Mouse (Mus musculus) layer of hippocampus, adult 18-20 months (tissue): ENCODE data around the gene Epha5. TPM values are rescaled to one million over a fixed set of nuclear protein-coding genes. Genes with fewer than 3 reads are reported as not detected.
A peak's percentile ranks its signal among the peaks of the same experiment; 100 is the strongest.

Source experiments
- DNase-seq, 2 experiments: peaks; one replicate each; pipeline ENCODE4 v3.0.0; 2022; ENCODE audit warnings: low spot score in 2 of 2
- total RNA-seq, 2 experiments: library from RNA; stranded (reverse); gene quantifications; 2 replicates each; pipeline ENCODE4 v1.2.3; 2021

Gene Epha5
- total RNA-seq, 2 experiments from 2014 or later = 105 to 114 TPM

DNA sequence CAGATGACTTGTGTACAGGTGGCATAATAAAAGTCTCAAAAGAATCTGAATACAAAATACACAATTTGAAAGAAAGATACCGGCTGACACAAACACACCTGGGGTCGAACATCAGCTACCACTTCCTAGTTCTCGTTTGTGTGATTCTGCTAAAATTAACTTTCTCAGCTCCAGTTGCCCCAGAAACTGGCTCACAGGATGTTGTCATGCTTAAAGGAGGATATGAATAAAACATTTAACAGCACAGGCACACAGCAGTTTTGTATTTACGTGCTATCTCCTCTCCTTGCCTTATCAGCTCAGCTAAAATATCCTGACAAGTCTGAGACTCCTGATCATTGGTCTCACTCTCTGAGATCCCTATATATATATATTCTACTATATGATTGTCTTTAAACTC, 99.3 kb downstream of the Epha5 start:
- DNase-seq = no peak

DNA sequence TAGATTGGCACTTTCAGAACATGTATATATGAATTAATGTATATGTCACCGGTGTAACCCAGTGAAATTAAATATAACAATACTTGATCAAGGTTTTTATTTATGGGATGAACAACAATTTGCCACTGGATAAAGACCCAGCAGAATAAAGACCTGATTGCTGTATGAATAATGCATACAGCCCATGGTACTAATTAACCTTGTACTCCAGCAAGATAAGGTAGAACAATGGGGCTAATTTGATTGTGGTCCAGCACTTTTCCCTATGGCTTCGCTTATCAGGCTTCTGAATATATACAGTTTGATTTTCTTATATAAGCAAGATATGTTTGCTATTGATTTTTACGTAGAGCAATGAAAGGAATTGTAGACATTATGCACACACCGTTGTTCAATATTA, 103.6 kb downstream of the Epha5 start:
- no peak for DNase-seq

DNA sequence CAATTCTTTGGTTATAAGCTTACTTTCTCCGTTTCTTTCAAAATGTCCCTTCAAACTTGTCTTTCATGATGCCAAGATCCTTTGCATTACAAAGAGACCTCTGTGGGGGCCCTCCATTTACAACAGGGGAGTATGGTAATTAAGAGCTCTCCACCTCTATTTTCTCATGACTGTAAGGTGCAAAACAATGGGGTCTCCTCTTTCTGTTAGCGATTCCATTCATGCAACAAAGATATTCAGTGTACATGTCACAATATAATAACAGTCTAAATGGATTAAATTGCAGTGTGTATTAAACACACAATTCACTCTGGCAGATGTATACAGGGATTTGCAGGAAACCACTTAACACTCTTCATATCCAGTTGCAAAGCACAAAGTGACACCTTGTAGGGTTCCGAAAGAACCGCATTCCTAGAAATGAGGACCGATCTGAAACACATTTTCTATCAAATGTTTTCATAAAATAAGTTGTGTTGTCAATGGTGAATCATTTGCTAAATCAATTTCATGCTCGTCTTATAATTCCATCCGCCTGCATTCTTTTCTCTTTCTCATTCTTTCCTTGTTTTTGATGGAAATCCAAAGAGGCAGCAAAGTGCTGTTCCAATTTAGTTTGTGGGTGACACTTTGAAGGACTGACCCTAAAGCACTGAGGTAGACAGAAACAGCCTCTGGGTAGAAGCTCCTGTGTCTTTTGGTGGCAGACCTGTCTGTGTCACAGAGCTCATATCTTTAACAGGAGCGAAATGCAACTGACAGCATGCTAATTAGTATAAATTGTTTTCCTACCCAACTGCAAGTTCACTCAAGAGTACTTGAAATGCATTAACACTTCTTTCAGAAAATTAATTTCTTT, 118.1 kb downstream of the Epha5 start:
- no peak for DNase-seq

DNA sequence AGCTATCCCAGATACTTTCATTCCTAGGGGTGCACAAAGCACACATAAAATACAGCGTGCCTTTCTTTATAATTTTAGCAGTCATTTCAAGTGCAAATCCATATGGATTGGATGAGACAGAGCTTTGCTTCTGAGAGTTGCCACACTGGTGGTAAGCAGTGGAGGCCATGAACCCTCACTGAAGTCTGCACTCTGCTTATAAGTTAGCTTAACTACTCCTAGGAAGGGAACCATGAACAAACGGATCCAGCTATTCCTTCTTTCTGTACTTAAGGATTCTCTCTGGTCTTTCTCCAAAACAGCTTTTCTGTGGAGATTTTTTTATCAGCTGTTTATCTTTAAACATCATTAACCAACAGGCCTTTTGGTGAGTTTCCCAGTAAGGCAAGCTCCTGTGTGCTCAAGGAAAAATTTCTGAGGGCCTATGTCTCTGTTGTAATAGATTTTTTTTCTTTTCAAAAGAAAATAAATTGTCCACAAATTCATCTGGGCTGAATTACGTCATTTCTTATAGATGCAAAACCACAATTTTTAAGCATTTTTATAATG, 127.7 kb downstream of the Epha5 start:
- DNase-seq = no peak

DNA sequence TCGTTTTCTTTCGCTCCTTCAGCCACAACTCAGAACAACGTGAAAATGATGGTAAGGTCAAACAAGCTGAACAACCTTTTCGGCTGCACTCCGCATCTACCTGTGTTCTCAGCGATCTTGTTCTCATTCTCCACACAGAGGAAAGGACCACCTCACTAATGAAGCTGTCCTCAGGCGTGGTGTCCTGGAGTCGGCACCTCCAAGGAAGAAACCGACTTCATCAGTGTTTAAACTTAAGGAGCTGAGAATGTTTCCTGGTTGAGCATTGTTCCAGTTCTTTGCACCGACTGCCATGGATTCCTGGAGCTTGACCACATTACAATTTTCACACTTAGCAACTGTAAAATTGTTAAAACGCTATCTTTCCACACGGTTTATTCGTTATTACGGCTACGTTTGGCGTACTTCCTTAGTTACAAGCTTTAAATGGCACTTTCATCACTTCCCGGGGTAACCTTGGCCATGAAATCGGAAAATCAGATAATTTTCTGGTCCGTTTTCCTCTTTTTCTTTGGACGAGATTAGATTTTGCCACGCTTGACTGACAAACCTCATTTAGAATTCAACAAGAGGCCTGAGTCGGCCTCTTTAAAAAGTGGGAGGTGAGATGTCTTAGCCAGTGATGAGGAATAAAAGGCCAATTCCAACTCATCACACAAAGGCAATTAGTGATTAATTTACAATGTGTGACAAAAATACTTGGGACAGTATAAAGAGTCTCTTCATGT, 135.7 kb downstream of the Epha5 start:
- DNase-seq = no peak

DNA sequence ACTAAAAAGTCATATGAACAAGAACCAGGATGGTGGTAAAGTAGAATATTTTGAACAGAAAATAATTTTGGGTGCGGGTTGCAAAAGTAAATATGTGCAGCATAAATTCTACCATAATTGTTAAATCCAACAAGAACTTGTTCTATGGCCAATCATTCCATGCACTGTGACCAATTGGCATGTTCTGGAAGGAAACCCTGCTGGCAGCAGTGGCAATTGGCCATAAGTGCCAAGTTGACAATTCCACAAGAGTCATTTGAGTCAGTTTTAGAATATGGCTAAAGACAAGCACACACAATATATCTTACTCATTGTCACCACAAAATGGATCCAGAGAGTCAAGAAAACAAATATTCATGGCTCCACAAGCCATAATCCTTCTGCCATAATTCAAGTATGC, 140.2 kb downstream of the Epha5 start:
- DNase-seq = no peak

DNA sequence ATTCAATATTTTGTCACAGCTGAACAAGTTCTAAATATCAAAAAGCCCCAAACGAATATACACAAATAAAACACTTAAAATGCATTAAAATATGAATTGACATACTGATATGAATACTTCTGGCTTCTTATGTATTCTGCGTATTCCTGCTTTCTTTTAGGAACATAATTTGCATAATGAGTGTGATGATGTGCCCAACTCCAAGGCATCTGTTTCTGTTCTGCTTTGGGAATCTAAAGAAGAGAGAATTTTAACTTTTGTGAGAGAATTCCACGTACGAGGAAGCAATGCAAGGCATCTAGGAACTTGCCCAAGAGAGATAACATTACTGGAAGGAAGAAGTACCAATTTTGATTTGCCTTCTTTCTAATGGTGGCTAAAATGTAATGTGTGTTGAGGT, 151.8 kb downstream of the Epha5 start:
- no peak for DNase-seq

DNA sequence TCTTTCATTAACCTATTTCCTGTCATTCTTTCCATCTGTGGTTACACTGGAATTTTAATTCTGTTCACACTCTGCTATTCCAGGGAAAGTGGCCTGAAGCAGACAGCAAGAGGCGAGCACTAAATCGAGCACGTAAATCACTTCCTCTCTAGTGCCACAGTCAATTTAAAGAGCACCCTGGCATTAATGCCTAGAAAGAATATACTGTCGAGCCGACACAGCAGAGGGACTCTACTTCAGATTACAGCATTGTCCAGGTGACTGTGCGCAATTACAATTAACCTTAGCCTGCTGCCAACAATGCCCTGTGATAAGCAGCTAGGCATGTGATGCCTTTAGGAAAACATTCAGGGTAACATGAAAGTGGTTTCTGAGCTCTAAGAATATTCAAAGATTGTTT, 153.2 kb downstream of the Epha5 start:
- no peak for DNase-seq

DNA sequence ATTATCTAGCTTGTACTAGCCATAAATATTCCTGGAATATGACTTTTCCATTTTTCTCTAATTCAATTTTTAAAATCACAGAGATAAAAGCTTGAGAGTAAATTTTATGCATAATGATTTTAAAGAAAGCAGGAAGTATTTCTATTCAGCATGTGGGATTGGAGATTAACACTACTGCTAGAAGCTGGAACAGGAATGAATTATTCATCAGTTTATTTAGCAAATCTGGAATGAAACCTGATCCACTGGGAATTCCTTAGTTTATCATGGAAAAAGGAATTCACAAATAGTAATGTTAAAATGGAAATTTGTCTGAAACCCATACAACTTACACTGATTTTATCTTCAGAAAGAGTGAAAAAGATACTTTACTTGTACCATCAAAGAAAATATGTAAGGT, 187.2 kb downstream of the Epha5 start:
- no peak for DNase-seq

DNA sequence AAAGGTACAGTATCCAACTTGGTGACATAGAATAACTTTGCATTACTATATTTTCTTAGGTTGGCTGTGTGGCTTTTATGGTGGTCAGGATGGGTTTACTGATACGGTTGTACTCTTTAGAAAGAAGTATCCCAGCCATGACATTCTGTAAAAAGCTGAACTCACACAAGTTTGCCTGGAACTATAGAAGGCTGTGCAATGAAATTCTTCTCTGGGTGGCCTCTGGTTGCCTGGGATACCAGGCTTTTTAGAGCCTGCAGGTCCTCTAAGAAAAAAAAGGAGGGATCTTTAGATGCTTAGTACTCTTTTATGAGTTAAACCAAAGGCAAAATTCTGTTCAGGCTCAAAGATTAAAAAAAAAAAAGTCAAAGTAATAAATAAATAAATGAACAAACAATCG, 208.6 kb downstream of the Epha5 start:
- no peak for DNase-seq

DNA sequence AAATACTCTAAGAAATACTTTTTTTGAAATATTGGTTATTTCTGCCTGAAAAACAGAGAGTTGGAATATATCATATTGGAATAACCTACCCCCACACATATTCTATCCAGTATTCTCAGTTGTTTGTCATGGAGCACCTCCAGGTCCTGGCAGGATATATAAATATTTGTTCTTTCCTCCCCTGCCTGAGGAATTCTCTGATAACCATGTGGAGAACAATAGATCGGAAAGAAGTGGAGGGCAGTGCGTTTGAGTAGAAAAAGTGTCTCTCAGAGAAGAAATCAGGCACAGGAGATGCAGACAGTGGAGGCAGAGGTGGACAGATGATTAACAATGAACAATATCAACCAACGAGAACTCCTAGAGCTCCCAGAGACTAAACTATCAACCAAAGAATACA, 223.8 kb downstream of the Epha5 start:
- no peak for DNase-seq

DNA sequence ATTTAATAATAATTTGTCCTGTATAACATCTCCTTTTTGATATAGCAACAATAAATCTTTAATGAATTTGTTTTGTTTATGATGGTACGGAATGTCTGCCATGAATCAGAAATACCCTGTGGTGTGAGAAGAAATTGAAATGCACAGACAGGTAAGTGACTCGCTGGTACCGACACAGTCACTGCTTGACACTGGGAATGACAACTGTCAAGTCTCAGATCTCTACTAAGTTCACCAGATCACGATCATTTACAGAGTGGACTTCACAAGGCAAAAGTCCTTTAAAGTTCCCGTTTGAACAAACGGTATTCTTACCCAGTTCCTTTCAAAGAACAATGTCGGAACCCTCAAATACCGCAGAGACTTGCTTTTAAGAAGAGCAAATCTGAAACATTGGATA, 233.0 kb downstream of the Epha5 start:
- no peak for DNase-seq

DNA sequence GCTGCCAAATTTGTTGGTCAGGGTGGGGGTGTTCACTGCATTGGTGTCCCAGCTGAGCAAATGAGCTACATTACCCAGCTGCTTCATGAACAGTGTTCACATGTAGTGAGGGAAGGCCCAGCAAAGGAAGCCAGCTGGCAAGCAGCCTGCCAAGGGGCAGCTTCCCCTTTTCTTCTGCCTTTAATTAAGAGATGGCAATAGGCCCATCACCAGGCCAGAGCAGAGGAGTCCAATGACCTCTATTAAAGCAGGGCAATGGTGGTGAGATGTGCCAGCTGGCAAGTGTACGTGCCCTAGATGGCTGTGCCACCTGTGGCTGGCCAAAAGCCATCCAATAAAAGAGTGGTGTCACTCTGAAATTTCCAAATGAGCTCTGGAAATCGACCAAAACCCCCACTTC, 264.1 kb downstream of the Epha5 start:
- peak in 1 of 2 experiments; percentile 54 for DNase-seq

DNA sequence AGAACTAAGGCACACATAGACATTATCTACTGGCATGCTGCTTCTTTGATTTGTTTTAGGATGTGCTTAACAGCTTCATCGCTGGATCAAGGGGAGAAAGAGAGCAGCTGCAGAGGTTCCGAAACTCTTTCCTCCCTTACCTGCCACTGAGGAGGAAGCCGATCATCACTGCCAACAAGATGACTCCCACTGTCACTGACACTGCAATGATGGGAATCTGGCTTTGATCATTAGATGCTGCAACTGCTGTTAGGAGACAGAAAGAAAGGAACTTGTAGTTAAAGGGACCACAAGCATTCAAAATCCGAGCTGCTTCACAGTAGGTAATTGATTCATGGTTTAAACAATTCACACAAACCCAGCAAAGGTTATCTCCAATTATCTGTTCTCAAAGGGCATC, 275.0 kb downstream of the Epha5 start:
- no peak for DNase-seq

DNA sequence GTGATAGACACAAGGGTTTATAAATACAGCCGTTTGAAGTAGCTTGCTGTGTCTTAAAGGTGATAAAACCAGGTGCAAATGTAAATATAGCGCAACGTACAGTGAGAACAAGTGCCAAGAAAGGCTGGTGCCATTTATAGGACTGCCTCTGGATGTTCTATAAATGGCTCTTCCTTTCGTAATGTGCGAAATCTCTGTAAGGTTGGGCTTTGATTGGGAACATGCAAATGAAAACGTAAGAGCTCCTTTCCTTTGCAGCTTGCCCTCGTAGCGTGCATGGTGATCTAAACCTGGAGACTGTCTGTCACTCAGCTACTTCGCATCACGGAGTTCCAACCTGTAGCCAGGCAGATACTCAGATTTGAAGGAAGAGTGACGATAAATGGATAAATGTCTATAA, 321.2 kb downstream of the Epha5 start:
- no peak for DNase-seq

DNA sequence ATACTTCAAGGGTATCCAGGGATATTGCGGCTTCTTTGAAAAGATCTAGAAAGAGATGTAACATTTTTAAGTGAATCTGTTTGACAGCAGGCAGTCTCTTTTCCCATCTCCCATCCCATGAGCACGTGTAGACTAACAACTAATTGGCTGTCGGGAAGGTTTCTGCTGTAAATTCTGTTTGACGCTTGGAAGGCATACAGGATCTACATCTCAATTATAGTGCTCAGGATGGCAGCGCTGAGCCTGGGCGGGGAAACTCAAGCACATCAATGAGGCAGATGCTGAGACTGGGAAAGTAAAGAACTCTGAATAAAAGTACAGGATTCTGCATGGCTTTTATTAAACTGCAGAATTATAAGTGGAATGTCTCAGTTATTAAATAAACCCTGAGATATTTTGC, 335.9 kb downstream of the Epha5 start:
- DNase-seq = no peak

DNA sequence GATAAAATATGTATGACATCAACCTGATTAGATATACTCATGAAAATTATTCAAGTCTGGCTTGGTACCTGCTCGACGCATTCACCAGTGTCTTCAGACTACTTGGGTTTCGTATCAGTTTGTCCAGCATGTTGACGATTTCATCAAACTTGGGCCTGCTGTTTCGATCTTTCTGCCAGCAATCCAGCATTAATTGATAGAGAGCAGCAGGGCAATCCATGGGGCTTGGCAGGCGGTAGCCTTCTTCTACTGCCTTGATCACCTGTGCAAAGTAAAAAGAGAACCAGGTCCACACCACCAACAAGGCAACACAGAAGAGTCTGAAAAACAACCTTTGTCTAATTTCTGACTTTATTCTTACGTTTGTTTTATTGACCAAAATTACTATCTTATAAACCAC, 346.2 kb downstream of the Epha5 start:
- DNase-seq = no peak

DNA sequence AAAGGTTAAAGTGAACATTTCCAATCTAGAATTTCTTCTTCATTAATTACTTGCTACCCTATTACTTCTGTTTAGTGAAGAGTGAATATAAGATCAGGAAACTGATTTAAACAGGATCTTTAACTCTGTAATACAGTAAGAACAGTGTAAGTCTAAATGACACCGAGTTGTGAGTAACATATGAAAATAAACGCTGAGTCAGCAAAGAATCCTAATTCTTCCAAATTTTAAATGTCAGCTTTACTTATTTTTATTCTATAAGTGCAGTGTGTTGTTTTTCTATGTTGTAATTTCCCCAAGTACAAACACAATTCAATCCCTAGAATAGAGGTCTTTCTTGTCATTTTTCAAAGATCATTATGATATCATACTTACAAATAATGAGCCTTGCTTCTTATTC, 363.3 kb downstream of the Epha5 start:
- no peak for DNase-seq

DNA sequence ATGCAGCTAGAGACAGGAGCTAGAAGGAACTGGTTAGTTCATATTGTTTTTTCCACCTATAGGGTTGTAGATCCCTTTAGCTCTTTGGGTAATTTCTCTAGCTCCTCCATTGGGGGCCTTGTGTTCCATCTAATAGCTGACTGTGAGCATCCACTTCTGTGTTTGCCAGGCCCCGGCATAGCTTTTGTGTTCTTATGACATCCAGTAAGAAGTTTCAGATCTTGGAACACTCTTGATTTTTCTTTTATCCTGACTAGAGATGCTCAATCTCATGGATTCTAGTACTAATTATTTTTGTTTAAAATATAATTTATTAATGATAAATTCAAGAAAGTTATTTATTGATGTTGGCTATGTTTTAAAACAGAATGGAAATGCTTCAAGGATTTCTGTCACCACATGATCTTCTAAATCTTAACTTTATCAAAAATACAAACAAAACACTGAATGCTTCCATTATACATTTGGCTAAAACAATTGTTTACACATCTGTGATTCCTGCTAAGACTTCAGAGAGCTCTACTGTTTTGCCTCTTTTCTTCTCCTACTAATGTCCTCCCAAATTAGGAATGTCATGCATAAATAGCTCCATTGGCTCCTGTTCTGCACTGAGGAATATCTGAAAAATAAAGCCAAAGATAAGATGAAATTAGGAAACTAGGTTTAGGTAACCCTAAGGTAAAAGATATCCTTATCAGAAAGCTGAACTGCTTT, 379.8 kb downstream of the Epha5 start:
- DNase-seq = no peak
